Mouse (Mus musculus): ENCODE data around the gene Arhgef10l. TPM values are rescaled to one million over a fixed set of nuclear protein-coding genes. Genes with fewer than 3 reads are reported as not detected.
A peak's percentile ranks its signal among the peaks of the same experiment; 100 is the strongest.

Arhgef10l gene
- total RNA-seq, 2 experiments from 2014 or later: 50.9 to 66.3 TPM

DNA sequence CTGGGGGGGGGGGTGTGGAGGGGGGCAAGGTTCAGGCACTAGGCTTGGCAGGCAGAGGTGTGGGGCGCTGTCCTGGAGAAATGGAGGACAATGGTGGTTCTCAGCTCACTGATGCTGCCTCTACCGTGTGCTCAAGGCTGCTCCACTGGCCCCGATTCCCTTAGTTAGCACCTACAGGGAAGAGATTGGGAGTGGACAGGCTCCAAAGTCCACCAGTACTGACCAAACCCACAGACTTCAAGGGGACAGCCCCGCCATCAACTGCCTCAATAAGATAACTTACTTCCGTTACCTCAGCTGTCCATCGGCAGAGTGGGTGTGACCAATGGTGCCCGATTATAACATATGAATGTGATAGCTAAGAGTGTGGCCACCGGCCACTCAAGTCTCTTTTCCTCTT lies 61.3 kb downstream of the Arhgef10l start:
- no peak for TF ChIP-seq CTCF (IDR thresholded peaks at IDR 0.05)
- no peak overlapping the region for H3K27ac ChIP-seq
- DNase-seq: no peak
- H3K4me3 ChIP-seq: no peak overlapping the region
- intact Hi-C loops (cut with DNase I): no loop called here

DNA sequence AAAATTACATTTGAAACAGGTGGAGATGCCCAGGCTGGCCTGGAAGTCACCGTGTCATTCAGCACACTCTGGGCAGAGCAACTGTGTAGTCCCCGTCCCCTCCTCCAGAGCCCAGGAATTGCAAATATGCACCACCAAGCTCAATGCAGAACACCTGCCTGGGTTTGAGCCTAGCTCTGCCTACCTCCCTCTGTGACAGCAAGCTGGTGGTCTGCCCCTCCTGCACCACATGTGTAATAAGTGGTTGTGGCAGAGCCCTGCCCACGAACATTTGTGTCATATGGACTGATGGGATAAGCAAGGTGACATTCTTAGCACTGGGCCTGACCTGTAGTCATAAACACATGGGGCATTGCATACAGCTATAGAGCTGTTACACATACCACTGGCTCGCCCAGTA lies 63.8 kb downstream of the Arhgef10l start:
- H3K4me3 ChIP-seq: no peak overlapping the region
- H3K27ac ChIP-seq: no peak overlapping the region
- TF ChIP-seq CTCF (IDR thresholded peaks at IDR 0.05): no peak
- no peak for DNase-seq
- intact Hi-C loops (cut with DNase I): no loop called here

DNA sequence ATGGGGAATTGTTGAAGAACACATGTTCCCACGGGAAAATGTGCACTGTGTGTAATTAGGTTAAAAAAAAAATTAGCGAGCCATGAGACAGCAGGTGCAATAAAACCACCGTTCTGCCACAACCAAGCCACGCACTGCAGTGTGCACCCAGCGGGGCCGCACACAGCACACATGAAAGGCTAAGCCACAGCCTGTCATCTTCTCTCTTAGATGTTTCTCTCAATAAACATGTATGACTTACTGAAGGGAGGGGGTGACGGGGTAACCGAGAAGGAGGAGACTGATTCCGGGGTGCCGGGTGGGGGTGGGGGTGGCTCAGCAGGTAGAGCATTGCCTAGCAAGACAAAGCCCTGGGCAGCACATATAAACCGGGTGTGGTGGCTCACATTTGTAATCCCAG lies 64.7 kb downstream of the Arhgef10l start:
- intact Hi-C loops (cut with DNase I): no loop called here
- Histone ChIP-seq H3K4me3 (no peak overlapping the region), H3K27ac (no peak overlapping the region)
- TF ChIP-seq CTCF (IDR thresholded peaks at IDR 0.05): no peak
- no peak for DNase-seq

DNA sequence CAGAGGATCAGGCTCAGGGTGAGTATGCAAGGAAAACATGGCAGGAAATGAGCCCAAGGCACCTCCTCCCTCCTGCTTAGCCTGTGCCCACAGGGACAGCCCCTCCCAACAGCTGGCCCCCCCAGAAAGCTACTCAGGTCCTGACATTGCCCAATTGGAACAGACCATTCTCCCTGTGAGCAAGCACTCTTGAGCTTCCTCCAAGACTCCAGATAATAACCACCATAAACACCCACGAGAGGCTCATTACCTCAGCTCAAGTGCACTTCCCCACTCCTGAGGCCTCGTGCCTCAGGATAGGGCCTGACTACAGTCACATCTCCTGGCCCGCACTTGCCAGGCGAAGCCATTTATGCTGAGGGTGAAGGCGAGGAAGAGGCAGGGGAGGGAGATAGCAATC lies 67.0 kb downstream of the Arhgef10l start:
- Histone ChIP-seq H3K4me3 (no peak overlapping the region), H3K27ac (peak overlapping the region; percentile 28; the same call in 1 of the 2 replicates)
- peak; percentile 47 for DNase-seq
- TF ChIP-seq CTCF (IDR thresholded peaks at IDR 0.05): no peak
- intact Hi-C loops (cut with DNase I): no loop called here

DNA sequence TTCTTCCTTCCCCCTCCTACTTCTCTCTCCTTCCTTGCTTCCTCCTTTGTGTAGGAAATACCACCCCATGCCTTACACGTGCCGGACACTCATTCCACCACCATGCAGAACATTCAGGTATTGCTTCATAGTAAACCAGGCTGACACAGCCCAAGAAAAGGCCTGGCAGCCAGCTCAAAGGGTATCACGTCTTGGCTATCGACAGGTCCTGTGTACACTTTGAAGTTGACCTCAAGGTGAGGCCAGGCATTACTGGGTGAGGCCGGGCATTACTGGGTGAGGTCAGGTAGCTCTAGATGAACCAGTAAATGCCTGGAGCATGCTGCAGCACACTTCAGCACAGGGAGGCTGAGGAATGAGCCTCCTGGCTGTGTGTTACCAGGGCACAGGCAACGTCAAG lies 67.9 kb downstream of the Arhgef10l start:
- Histone ChIP-seq H3K4me3 (no peak overlapping the region), H3K27ac (no peak overlapping the region)
- no peak for DNase-seq
- intact Hi-C loops (cut with DNase I): no loop called here
- TF ChIP-seq CTCF (IDR thresholded peaks at IDR 0.05): no peak

DNA sequence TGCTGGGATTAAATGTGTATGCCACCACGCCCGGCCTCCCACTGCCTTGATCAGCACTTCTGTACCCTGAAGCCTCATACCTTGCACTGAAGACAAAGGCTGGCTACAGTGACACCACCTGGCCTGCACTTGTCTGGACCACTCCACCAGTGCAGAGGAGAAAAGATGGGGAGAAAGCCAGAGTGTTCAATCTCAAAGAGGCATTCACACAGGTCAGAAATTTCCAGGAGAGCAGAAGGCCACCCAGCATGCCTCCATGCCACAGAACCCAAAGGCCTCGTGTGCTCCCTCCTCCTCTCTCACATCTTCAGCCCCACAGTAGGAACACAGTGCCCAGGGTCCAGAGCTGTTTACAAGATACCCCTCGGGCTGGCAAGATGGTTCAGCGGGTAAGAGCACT lies 68.4 kb downstream of the Arhgef10l start:
- no peak overlapping the region for H3K27ac ChIP-seq
- intact Hi-C loops (cut with DNase I): no loop called here
- no peak for DNase-seq
- no peak overlapping the region for H3K4me3 ChIP-seq
- no peak for TF ChIP-seq CTCF (IDR thresholded peaks at IDR 0.05)

DNA sequence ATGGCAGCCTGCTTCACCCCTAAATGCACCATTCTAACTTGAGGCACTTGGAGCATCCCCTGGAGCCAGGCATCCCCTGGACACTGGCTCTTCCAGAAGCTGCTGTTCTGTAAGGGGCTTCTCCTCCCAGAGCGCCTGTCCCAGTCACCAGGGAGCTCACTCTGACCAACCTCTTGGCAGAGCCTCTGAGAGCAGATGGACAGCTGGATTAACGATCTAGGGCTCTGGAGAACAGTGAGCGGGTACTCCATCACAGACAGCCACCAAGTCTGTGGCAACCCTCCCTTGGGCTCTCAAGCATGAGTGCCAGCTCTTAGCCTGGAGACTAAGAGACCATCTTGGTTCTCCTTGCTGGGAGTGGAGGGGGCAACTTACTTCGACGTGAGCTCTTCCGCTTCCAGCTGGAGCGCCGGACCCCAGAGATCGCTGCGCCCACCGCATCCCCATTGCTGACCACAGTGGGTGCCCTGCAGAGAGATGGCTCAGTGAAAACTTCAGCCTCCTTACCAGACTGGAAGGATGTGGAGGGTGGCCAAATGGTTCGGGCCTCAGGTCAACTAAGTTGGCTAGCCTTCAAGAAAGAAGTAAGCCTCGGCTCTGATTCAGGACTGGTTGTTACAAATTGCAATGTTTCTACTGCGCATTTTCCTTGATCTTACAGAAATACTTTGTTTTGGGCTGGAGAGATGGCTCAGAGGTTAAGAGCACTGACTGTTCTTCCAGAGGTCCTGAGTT lies 71.9 kb downstream of the Arhgef10l start:
- intact Hi-C loops (cut with DNase I): no loop called here
- Histone ChIP-seq H3K4me3 (no peak overlapping the region), H3K27ac (0 out of 2 replicates have a peak overlapping the region, but pooled peaks have one; percentile 12)
- no peak for DNase-seq
- TF ChIP-seq CTCF (IDR thresholded peaks at IDR 0.05): no peak

DNA sequence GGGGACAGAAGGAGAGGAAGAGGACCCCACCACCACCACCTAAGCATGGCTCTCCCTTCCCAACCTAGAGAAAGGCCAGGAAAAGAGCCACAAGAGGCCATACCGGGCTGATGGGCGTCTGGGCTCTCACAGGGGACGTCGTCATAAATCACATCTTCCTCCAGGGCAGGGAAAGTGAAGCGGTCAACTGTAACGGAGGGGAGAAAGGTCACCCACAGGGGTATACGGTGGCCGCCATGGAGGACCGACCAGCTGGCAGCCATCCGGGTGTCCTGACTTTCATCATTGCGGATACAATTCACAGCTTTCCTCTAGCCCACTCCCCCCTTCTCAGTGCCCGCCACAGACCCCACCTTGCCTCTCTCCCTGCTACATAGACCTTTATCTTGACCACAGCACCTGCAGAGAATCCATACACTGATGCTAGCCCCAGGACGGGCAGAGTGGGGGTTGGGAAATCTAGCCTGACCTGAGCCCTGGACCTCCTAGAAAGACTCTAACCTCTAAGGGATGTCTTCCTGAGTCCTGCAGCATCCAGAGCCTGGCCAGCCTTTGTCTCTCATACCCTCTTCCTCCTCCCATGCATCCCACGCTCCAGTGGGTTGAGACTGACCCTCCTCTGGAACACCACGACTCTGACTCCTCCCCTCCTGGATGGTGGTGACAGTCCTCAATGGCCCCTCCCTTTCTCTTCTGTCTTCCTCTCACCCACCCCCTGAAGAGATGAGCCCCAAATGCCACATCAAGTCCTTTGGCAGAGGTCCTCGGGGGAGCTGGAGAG lies 72.6 kb downstream of the Arhgef10l start:
- no peak for DNase-seq
- intact Hi-C loops (cut with DNase I): loop anchor here (1.0 kb wide), 1 partner anchor 81 kb away; no protein-coding TSS in a partner anchor
- Histone ChIP-seq H3K27ac (0 out of 2 replicates have a peak overlapping the region, but pooled peaks have one; percentile 12), H3K4me3 (no peak overlapping the region)
- TF ChIP-seq CTCF (IDR thresholded peaks at IDR 0.05): no peak

DNA sequence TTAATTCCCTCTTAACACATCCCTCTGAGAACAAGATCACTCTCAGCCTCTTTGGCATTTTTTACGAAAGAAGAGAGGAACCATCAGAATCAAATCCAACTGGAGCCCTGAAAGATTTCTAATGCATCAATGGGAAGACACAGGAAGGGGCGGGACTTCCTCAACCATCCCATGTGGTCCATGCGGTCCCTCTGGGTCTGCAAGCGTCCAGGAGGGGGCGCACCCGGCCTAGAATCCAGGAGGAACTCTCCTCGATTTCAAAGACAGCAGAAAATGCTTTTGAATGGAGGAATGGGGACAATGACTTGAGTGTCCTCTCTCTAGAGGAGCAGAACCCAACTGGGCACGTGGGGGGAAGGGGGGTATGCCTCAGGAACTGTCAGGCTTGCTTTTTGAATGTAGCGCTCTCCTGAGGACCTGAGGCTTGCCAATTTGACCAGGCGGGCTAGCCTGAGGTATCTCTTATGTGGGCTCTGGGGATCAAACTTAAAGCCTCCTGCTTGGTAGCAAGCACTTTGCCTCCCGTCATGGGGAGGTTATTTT lies 73.5 kb downstream of the Arhgef10l start:
- intact Hi-C loops (cut with DNase I): loop anchor here (1.0 kb wide), 1 partner anchor 82 kb away; no protein-coding TSS in a partner anchor
- TF ChIP-seq CTCF (IDR thresholded peaks at IDR 0.05): peak; percentile 94

DNA sequence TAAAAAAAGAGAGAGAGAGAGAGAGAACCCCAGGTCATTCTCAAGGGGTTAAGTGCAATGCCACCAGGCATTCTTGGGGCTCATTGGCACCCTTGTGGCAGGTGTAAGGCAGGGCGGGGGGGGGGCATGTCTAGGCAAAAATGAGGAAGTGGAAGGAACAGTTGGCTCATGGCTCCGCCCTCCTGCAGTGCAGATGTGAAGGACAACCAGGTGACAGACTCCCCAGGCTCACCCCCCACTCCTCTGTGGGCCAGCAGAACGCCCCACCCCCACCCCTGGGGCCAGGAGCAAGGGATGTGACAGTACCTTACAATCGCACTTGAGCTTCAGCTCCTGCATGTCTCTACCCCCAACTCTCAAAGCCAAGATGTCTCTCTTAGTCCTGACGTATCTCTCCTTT lies 79.3 kb downstream of the Arhgef10l start:
- no peak overlapping the region for H3K4me3 ChIP-seq
- intact Hi-C loops (cut with DNase I): no loop called here
- no peak overlapping the region for H3K27ac ChIP-seq
- DNase-seq: no peak
- TF ChIP-seq CTCF (IDR thresholded peaks at IDR 0.05): no peak

More for the DNA sequence above, 73.5 kb downstream of the Arhgef10l start:
- peak; percentile 92 for DNase-seq
- no peak overlapping the region for H3K4me3 ChIP-seq
- no peak overlapping the region for H3K27ac ChIP-seq

DNA sequence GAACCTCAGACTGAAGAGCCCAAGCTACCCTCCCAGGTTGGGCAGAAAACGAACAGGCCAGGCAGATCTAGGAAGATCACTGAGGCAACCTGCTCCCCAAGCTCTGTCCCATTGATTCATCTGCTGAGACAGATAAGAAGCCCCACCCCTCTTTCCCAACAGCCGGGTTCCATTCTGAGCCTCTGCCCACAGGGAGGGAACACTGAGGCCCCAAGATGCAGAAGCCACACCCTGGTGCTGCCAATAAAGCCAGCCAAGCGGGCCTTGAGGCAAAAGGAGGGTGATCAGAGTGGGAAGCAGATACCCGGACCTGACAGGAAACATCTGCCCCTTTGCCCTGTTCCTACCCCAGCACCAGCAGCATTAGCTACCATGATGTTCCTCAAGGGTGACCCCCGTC lies 81.6 kb downstream of the Arhgef10l start:
- no peak for DNase-seq
- no peak overlapping the region for H3K4me3 ChIP-seq
- H3K27ac ChIP-seq: no peak overlapping the region
- intact Hi-C loops (cut with DNase I): loop anchor here (5.0 kb wide), 1 partner anchor 33 kb away; no protein-coding TSS in a partner anchor
- no peak for TF ChIP-seq CTCF (IDR thresholded peaks at IDR 0.05)

DNA sequence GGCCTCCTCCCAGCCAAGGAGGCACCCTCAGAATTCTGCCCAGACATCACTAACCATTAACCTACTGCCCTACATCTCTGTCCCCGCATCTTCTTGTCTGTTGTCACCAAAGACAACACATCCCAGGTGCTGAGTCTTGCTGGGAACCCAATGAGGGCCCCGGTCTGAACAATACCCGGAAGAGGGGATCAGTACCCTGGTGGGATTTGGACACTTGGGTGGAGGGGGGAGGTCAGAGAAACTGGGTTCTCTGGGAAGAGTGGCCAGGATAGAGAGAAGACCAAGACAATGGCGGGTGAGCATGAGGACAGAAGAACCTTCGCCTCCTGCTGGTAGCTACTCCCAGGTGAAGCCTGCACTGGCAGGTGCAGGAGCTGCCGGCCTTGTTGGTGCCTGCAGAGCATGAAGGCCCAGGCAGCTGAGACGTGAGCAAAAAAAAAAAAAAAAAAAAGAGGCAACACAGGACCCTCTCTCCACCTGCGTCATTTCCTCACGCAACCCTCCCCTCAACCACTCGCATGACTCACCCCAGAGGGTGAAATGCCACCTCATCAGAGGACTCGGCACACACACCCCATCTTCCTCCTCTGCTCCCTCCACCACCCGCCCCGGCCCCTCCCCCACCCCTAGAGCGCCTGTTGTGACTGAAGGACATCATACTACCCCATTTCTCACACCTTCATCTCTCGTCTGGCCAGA lies 83.3 kb downstream of the Arhgef10l start:
- no peak for TF ChIP-seq CTCF (IDR thresholded peaks at IDR 0.05)
- peak overlapping the region; percentile 71 for H3K4me3 ChIP-seq
- peak overlapping the region; percentile 96 for H3K27ac ChIP-seq
- intact Hi-C loops (cut with DNase I): loop anchor here (5.0 kb wide), 1 partner anchor 35 kb away; no protein-coding TSS in a partner anchor
- DNase-seq: no peak
